Mouse (Mus musculus): ENCODE results near the gene Msh3. TPM values are rescaled to one million over a fixed set of nuclear protein-coding genes. Genes with fewer than 3 reads are reported as not detected.

Msh3 gene
- polyA plus RNA-seq, 1 experiment from 2014 or later, result 30.9 TPM

GRCm38 (mm10) chr13:92314613-92315012, 40.2 kb downstream of the Msh3 start:
- H3K4me2 ChIP-seq (replicated peaks; ENCODE audit: low read depth, low read length), result no peak overlapping the region
- no peak overlapping the region for H3K4me3 ChIP-seq (ENCODE audit: low read depth, low read length)
- no peak overlapping the region for H3K9ac ChIP-seq (replicated peaks; ENCODE audit: low read depth, low read length)
- H3K36me3 ChIP-seq (ENCODE audit: control insufficient read depth, insufficient read depth, low read length), result no peaks in the 10 kb centered on the region; the same call in 1 of the 2 replicates
- no peaks in the 10 kb centered on the region for H3K27me3 ChIP-seq (ENCODE audit: control insufficient read depth, insufficient read depth, low read length)
- 88% methylated on average over 5 of the region's 5 CpGs for WGBS
- ATAC-seq (ENCODE audit: insufficient number of reproducible peaks, insufficient read depth, low FRiP score, low read depth), result no peak
- no peaks in the 10 kb centered on the region for H3K4me1 ChIP-seq (ENCODE audit: control insufficient read depth, insufficient read depth, low read length)
- H3K9me3 ChIP-seq (ENCODE audit: control insufficient read depth, low read depth, low read length), result no peaks in the 10 kb centered on the region
- H3K27ac ChIP-seq (ENCODE audit: low read length), result no peak overlapping the region

- H3K4me1 ChIP-seq (ENCODE audit: control insufficient read depth, insufficient read depth, low read length), result no peaks in the 10 kb centered on the region
- H3K27me3 ChIP-seq (ENCODE audit: control insufficient read depth, insufficient read depth, low read length), result no peaks in the 10 kb centered on the region
- H3K27ac ChIP-seq (ENCODE audit: low read length), result no peak within 1 kb of the TSS
- peaks cover 8% of the 10 kb centered on the region; the same call in 1 of the 2 replicates for H3K36me3 ChIP-seq (ENCODE audit: control insufficient read depth, insufficient read depth, low read length)
- WGBS, result 95% methylated on average over 11 of the region's 11 CpGs
- no peak for ATAC-seq (ENCODE audit: insufficient number of reproducible peaks, insufficient read depth, low FRiP score, low read depth)
- H3K9me3 ChIP-seq (ENCODE audit: control insufficient read depth, low read depth, low read length), result no peaks in the 10 kb centered on the region
- H3K4me2 ChIP-seq (replicated peaks; ENCODE audit: low read depth, low read length), result no peak within 1 kb of the TSS
- H3K9ac ChIP-seq (replicated peaks; ENCODE audit: low read depth, low read length), result no peak within 1 kb of the TSS
- no peak within 1 kb of the TSS for H3K4me3 ChIP-seq (ENCODE audit: low read depth, low read length)
Observed at GRCm38 (mm10) chr13:92305680-92306079, 49.1 kb downstream of the Msh3 start, which contains the start of gene Gm20379. Gene Gm20379 (plus strand): TSS chr13:92305980.

DNA sequence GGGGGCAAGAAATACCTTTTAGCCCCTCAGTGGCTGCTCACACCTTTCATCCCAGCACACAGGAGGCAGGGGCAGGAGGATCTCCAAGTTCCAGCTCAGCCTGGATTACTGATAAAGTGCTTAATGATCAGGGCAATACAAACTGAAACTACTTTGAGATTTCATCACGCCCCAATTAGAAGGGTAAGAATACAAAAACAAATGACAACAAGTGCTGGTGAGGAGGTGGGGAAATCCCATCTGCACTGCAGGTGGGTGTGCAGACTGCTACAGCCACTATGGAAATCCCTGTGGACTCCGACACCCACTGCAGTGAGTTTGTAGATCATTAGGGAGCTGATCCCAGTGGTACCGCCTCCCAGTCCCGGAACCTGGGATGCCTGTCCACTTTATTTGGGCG, 50.5 kb downstream of the Msh3 start:
- Histone ChIP-seq H3K27me3 (ENCODE audit: control insufficient read depth, insufficient read depth, low read length) (no peaks in the 10 kb centered on the region), H3K4me3 (ENCODE audit: low read depth, low read length) (no peak overlapping the region), H3K27ac (ENCODE audit: low read length) (no peak overlapping the region), H3K4me1 (ENCODE audit: control insufficient read depth, insufficient read depth, low read length) (no peaks in the 10 kb centered on the region), H3K36me3 (ENCODE audit: control insufficient read depth, insufficient read depth, low read length) (peaks cover 7% of the 10 kb centered on the region; the same call in 1 of the 2 replicates), H3K9me3 (ENCODE audit: control insufficient read depth, low read depth, low read length) (no peaks in the 10 kb centered on the region), H3K4me2 (replicated peaks; ENCODE audit: low read depth, low read length) (no peak overlapping the region), H3K9ac (replicated peaks; ENCODE audit: low read depth, low read length) (no peak overlapping the region)
- 94% methylated on average over 5 of the region's 5 CpGs for WGBS
- no peak for ATAC-seq (ENCODE audit: insufficient number of reproducible peaks, insufficient read depth, low FRiP score, low read depth)

DNA sequence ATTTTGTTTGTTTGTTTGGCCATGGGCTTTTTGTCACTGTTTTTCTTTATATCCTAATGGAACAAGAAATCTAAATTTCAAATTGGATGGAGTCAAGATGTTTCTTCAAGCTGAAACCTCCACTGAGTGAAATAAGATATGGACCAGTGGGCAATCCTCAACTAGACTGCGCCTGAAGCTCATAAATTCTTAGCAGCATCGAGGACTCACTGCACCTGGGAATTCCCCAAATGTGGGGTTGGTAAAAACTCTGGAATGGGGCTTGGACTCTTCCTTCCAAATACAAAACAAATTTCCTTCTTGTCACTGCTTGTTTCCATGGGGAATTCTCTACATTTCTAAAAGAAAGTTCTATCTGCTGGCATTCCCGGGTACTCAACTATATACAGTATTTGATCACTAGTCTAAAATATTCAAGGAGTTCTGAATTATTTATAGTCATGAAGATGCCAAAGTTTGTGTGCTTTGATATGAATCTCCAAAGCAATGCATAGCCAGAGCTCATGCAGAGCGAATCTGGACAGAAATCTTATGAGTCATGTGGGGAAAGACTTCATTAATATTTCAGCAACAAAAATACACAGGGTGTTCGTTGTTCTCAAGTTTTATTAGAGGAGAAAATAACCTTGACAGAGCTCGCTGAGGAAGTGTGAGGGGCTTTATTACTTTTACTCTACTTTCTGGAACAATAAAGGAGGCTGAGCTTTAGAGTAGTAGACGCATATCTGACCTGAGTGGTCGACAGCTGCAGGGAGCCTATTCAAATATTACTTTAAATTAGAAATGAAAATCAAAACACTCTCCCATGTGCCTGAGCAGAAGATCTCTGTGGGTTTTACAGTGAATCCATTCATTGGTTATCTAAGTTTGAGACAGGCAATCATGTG, 51.5 kb downstream of the Msh3 start:
- H3K4me3 ChIP-seq (ENCODE audit: low read depth, low read length), result no peak overlapping the region
- no peak for ATAC-seq (ENCODE audit: insufficient number of reproducible peaks, insufficient read depth, low FRiP score, low read depth)
- 80% methylated on average over 8 of the region's 8 CpGs for WGBS
- H3K4me2 ChIP-seq (replicated peaks; ENCODE audit: low read depth, low read length), result no peak overlapping the region
- no peaks in the 10 kb centered on the region for H3K9me3 ChIP-seq (ENCODE audit: control insufficient read depth, low read depth, low read length)
- H3K36me3 ChIP-seq (ENCODE audit: control insufficient read depth, insufficient read depth, low read length), result peaks cover 4% of the 10 kb centered on the region; the same call in 1 of the 2 replicates
- no peak overlapping the region for H3K9ac ChIP-seq (replicated peaks; ENCODE audit: low read depth, low read length)
- no peak overlapping the region for H3K27ac ChIP-seq (ENCODE audit: low read length)
- no peaks in the 10 kb centered on the region for H3K27me3 ChIP-seq (ENCODE audit: control insufficient read depth, insufficient read depth, low read length)
- H3K4me1 ChIP-seq (ENCODE audit: control insufficient read depth, insufficient read depth, low read length), result no peaks in the 10 kb centered on the region

GRCm38 (mm10) chr13:92302466-92302865, 52.3 kb downstream of the Msh3 start:
- H3K9ac ChIP-seq (replicated peaks; ENCODE audit: low read depth, low read length), result no peak overlapping the region
- H3K27ac ChIP-seq (ENCODE audit: low read length), result no peak overlapping the region
- H3K9me3 ChIP-seq (ENCODE audit: control insufficient read depth, low read depth, low read length), result no peaks in the 10 kb centered on the region
- no peaks in the 10 kb centered on the region for H3K27me3 ChIP-seq (ENCODE audit: control insufficient read depth, insufficient read depth, low read length)
- peaks cover 2% of the 10 kb centered on the region; the same call in 1 of the 2 replicates for H3K36me3 ChIP-seq (ENCODE audit: control insufficient read depth, insufficient read depth, low read length)
- WGBS, result 77% methylated on average over 4 of the region's 4 CpGs
- no peak overlapping the region for H3K4me3 ChIP-seq (ENCODE audit: low read depth, low read length)
- H3K4me2 ChIP-seq (replicated peaks; ENCODE audit: low read depth, low read length), result no peak overlapping the region
- no peak for ATAC-seq (ENCODE audit: insufficient number of reproducible peaks, insufficient read depth, low FRiP score, low read depth)
- H3K4me1 ChIP-seq (ENCODE audit: control insufficient read depth, insufficient read depth, low read length), result no peaks in the 10 kb centered on the region

DNA sequence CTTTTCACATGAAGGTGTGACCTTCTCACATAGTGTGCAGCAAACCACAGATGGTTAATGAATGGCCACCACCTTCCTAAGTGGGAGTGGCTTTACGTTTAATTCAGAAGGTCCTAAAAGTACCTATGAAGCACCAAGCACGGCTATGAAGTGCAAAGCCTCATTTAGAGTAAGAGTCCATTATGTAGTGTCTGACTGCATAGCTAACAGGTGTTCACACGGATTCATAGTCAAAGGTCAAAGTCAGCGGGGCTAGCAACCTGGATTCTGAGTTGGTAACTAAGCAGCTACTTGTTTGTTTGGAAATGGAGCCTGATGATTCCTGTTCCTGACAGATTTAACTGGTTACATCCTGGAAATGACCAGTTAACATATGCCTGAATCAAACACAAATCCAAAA, 53.0 kb downstream of the Msh3 start:
- 60% methylated on average over 4 of the region's 4 CpGs for WGBS
- H3K4me1 ChIP-seq (ENCODE audit: control insufficient read depth, insufficient read depth, low read length), result no peaks in the 10 kb centered on the region
- no peak overlapping the region for H3K4me2 ChIP-seq (replicated peaks; ENCODE audit: low read depth, low read length)
- peaks cover 2% of the 10 kb centered on the region; the same call in 1 of the 2 replicates for H3K36me3 ChIP-seq (ENCODE audit: control insufficient read depth, insufficient read depth, low read length)
- H3K9me3 ChIP-seq (ENCODE audit: control insufficient read depth, low read depth, low read length), result no peaks in the 10 kb centered on the region
- H3K4me3 ChIP-seq (ENCODE audit: low read depth, low read length), result no peak overlapping the region
- no peaks in the 10 kb centered on the region for H3K27me3 ChIP-seq (ENCODE audit: control insufficient read depth, insufficient read depth, low read length)
- H3K9ac ChIP-seq (replicated peaks; ENCODE audit: low read depth, low read length), result no peak overlapping the region
- no peak for ATAC-seq (ENCODE audit: insufficient number of reproducible peaks, insufficient read depth, low FRiP score, low read depth)
- no peak overlapping the region for H3K27ac ChIP-seq (ENCODE audit: low read length)

DNA sequence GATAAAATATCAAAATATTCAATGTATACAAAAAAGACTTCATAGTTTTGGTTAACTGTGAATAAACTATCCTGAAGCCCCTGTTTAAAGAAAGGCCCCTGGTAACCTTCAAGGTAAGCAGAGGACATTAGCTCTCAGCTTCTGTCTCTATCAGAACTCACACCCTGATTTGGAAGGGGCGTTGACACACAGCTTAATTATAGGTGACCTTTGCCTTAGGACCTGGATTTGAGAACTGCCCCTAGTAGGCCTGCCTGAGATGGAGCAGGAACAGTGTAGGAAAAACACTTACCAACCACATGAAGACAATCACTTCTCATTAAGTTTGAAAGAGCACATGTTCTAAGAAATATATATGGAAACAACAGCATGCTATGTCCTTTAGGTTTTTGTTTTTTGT, 55.3 kb downstream of the Msh3 start:
- no peaks in the 10 kb centered on the region for H3K27me3 ChIP-seq (ENCODE audit: control insufficient read depth, insufficient read depth, low read length)
- no peaks in the 10 kb centered on the region for H3K4me1 ChIP-seq (ENCODE audit: control insufficient read depth, insufficient read depth, low read length)
- no peaks in the 10 kb centered on the region for H3K9me3 ChIP-seq (ENCODE audit: control insufficient read depth, low read depth, low read length)
- ATAC-seq (ENCODE audit: insufficient number of reproducible peaks, insufficient read depth, low FRiP score, low read depth), result no peak
- WGBS, result 74% methylated on average over 1 of the region's 1 CpGs
- no peak overlapping the region for H3K9ac ChIP-seq (replicated peaks; ENCODE audit: low read depth, low read length)
- H3K27ac ChIP-seq (ENCODE audit: low read length), result no peak overlapping the region
- H3K36me3 ChIP-seq (ENCODE audit: control insufficient read depth, insufficient read depth, low read length), result peaks cover 2% of the 10 kb centered on the region; the same call in 1 of the 2 replicates
- no peak overlapping the region for H3K4me3 ChIP-seq (ENCODE audit: low read depth, low read length)
- no peak overlapping the region for H3K4me2 ChIP-seq (replicated peaks; ENCODE audit: low read depth, low read length)

GRCm38 (mm10) chr13:92297021-92297420, 57.8 kb downstream of the Msh3 start:
- H3K27ac ChIP-seq (ENCODE audit: low read length), result no peak overlapping the region
- WGBS, result 96% methylated on average over 2 of the region's 2 CpGs
- no peaks in the 10 kb centered on the region for H3K4me1 ChIP-seq (ENCODE audit: control insufficient read depth, insufficient read depth, low read length)
- no peak for ATAC-seq (ENCODE audit: insufficient number of reproducible peaks, insufficient read depth, low FRiP score, low read depth)
- H3K36me3 ChIP-seq (ENCODE audit: control insufficient read depth, insufficient read depth, low read length), result 0 out of 2 replicates have a peak, but pooled peaks cover 2% of the 10 kb centered on the region
- H3K4me2 ChIP-seq (replicated peaks; ENCODE audit: low read depth, low read length), result no peak overlapping the region
- no peak overlapping the region for H3K4me3 ChIP-seq (ENCODE audit: low read depth, low read length)
- no peaks in the 10 kb centered on the region for H3K27me3 ChIP-seq (ENCODE audit: control insufficient read depth, insufficient read depth, low read length)
- H3K9me3 ChIP-seq (ENCODE audit: control insufficient read depth, low read depth, low read length), result no peaks in the 10 kb centered on the region
- no peak overlapping the region for H3K9ac ChIP-seq (replicated peaks; ENCODE audit: low read depth, low read length)
